Mouse (Mus musculus) naive thymus-derived CD4-positive, alpha-beta T cell, adult 5 months (primary cell): Measurements from ENCODE around the gene Bahd1. TPM values are rescaled to one million over a fixed set of nuclear protein-coding genes. Genes with fewer than 3 reads are reported as not detected.

Experiments used
- polyA plus RNA-seq: library from polyadenylated mRNA; unstranded; fragments of 100-300 nt; shearing (Covaris generic); gene quantifications from one replicate; pipeline ENCODE4 v1.2.1, GENCODE M21; 2017

Gene Bahd1
- polyA plus RNA-seq, result 21.3 TPM

DNA sequence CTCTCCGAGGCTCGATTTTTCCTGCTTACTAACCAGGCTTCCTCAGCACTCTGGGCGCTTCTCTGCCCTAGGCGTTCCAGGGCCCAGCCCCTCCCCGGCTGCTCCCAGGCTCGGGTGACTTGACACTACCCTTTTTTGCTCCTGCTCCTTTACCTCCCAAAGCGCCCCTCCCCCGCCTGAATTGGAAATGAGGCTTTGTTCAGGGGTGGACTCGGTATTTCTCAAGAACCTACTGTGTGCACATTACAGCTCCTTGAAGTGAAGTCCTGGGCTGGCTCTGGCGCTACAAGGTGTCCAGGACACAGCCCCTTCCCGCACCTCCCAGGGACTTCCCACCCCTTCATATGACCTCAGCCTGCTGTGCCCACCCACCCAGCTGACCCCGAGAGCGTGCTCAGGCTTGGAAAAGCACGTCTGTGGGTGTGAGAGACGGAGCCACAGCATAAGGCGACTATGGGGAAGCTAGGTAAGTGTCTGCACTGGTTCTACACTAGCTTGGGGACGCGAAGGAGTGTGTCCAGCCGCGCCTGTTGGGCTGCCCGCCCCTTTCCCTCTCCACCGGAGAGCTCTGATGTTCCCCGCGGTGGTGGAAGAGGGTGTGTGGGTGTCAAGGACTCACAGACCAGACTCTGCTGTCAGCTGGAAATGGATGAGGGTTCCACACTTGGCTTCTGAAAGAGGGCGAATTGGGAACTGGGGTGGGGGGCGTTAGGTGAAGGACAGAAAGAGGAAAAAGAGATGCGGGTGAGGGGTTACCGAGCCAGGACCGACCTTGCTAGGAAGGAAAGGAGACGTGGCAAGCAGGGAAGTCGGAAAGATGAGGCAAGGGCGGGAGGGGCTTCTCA, at the start of gene Bahd1:
Bahd1 (plus strand) TSS at position 397 of the 845 bp plus-strand sequence.

DNA sequence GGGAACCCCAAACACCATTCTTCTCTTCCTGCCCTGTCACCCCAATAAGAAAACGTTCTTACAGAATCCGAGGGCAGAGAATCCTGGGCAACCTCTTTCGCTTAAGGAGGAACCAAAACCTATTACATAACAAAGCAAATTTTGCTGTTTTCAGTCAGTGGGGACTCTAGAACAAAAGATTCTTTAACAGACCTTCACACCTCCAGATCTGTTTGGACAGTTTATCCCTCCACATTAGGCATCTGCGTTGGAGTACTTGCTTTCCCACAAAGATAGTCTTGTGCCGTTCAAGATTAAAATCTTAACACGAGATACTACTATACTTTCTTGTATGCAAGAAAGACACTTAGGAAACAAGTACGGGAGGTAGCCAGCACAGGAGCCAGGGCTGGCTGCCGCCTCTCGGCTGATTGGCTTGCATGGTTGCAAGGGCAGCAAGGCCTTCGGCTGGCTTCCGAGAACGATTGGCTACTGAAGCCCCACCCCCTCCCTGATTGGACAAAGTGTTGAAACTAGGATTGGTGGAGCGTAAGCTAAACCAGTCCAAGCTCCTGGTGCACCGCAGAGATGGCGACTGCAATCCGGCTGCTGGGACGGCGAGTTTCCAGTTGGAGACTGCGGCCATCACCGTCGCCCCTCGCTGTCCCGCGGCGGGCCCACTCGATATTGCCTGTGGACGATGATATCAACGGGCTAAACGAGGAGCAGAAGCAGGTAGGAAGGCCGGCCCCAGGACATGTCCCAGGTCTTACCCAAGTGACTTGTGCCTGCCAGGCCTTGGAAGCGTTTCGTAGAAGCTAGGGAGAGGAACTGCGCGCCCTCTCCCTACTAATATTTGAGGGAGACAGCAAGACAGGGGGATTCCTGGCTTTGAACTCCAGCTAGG, 38.5 kb upstream of the Bahd1 start, which contains the start of gene Ivd:
Ivd (plus strand) TSS at position 501 of the 886 bp plus-strand sequence.

DNA sequence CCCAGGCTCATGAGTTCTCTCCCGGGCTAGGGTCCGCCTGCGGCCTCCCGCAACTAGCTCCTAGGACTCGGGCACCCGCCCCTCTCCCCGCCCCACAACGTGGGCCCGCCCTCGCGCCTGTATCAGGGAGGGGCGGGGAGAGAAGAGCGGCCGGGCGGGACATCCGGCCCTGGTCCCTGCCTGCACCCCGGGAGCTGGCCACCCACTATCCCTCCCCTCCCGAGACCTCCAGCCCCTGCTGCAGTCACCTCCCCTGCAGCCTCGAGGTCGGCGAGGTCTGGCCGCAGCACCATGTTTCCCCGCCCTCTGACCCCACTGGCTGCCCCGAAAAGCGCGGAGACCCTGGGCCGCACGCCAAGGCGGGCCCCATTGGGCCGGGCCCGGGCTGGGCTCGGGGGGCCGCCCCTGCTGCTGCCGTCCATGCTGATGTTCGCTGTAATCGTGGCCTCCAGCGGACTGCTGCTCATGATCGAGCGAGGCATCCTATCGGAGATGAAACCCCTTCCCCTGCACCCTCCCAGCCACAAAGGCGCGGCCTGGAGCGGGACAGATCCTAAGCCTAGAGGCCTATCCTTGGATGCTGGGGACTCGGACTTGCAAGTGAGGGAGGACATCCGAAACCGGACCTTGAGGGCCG, 26.3 kb downstream of the Bahd1 start, which contains the start of gene Chst14:
Chst14 (plus strand) TSS at position 136 of the 637 bp plus-strand sequence.

Other genes with a start within 250 kb of the Bahd1 start
- not detected for gene Pak6, start 237.1 kb upstream of the Bahd1 start, polyA plus RNA-seq
- not detected for gene Ankrd63, start 196.4 kb upstream of the Bahd1 start, polyA plus RNA-seq
- 54.0 TPM for gene Plcb2, start 171.9 kb upstream of the Bahd1 start, polyA plus RNA-seq
- gene Inafm2, start 154.6 kb upstream of the Bahd1 start, polyA plus RNA-seq, result 8.7 TPM
- gene Ccdc9b, start 137.7 kb upstream of the Bahd1 start, polyA plus RNA-seq, result not detected
- gene Phgr1, start 127.6 kb upstream of the Bahd1 start, polyA plus RNA-seq, result not detected
- not detected for gene Disp2, start 120.7 kb upstream of the Bahd1 start, polyA plus RNA-seq
- gene Knstrn, start 86.4 kb upstream of the Bahd1 start, polyA plus RNA-seq, result 5.8 TPM
- 94.3 TPM for gene Ivd, start 38.4 kb upstream of the Bahd1 start, polyA plus RNA-seq
- 1.4 TPM for gene Chst14, start 26.1 kb downstream of the Bahd1 start, polyA plus RNA-seq
- gene Ccdc32, start 129.0 kb downstream of the Bahd1 start, polyA plus RNA-seq, result 13.4 TPM
- gene Rpusd2, start 134.4 kb downstream of the Bahd1 start, polyA plus RNA-seq, result 3.7 TPM
- 2.1 TPM for gene Knl1, start 146.7 kb downstream of the Bahd1 start, polyA plus RNA-seq
- gene Rad51, start 212.4 kb downstream of the Bahd1 start, polyA plus RNA-seq, result 2.6 TPM